ENCODE assay signal across 12 mouse cellular contexts in genomic region chr3:40694438-40694837, GRCm38 (mm10). TPM values are rescaled to one million over a fixed set of nuclear protein-coding genes. Genes with fewer than 3 reads are reported as not detected.
A peak's percentile ranks its signal among the peaks of the same experiment; 100 is the strongest.
DNase-seq lines count a peak whose midpoint lies in the region; ATAC-seq and TF ChIP-seq lines count a peak whose summit lies in the region.
"Had no signal": no experiment of that assay in that cellular context is flagged by ENCODE, and none has a peak within 500 bp of the region (broad histone marks: within the 10 kb centered on the region; RNA-seq: fewer than 3 reads in every experiment).

No protein-coding gene starts in this region.

- no peak for ATAC-seq in kidney, embryonic 15.5 days (replicated peaks; ENCODE audit: low FRiP score)
- ATAC-seq in liver, postnatal 0 days, result peak; percentile 44; the same call in 1 of the 2 replicates
- ATAC-seq: activated CD4-positive, CD25-positive, alpha-beta regulatory T cell, adult 4 months had no signal

- TF ChIP-seq CTCF in liver, postnatal 0 days (IDR thresholded peaks at IDR 0.05; ENCODE audit: low read depth), result no peak
- TF ChIP-seq CTCF in cerebellum, adult 2 months (IDR thresholded peaks at IDR 0.05; ENCODE audit: borderline replicate concordance, insufficient read depth, low read depth, low read length), result no peak

- H3K27ac ChIP-seq in kidney, embryonic 15.5 days, result no peak overlapping the region
- no peak overlapping the region for H3K27ac ChIP-seq in liver, postnatal 0 days (ENCODE audit: low read depth)
- H3K27ac ChIP-seq in cerebellum, adult 2 months (ENCODE audit: insufficient read depth, low read length), result no peak overlapping the region
- H3K27ac ChIP-seq: embryonic facial prominence, embryonic 12.5 days; hindbrain, embryonic 15.5 days had no signal

- DNase-seq in adrenal gland, postnatal 14 days, result peak; percentile 38
- DNase-seq in adrenal gland, adult 18-20 months (ENCODE audit: low spot score in 2 of 2), result no peak
- DNase-seq in kidney, postnatal 14 days, result peak; percentile 38
- peak; percentile 15 for DNase-seq in brain, adult 2 months (ENCODE audit: low read depth, low spot score)
- DNase-seq in liver, postnatal 0 days, result peak; percentile 48
- no peak for DNase-seq in cerebellum, adult 2 months
- DNase-seq in cerebellum, postnatal 4 days (ENCODE audit: low spot score in 2 of 2), result no peak
- DNase-seq: thymus, postnatal 25 days had no signal

- H3K4me1 ChIP-seq in kidney, embryonic 15.5 days, result no peaks in the 10 kb centered on the region
- peaks cover 6% of the 10 kb centered on the region for H3K4me1 ChIP-seq in liver, postnatal 0 days (ENCODE audit: insufficient read depth)
- peaks cover 11% of the 10 kb centered on the region for H3K4me1 ChIP-seq in cerebellum, adult 2 months (ENCODE audit: control insufficient read depth, insufficient read depth, low read length)
- H3K4me1 ChIP-seq: embryonic facial prominence, embryonic 12.5 days; hindbrain, embryonic 15.5 days had no signal

- no peaks in the 10 kb centered on the region for H3K27me3 ChIP-seq in kidney, embryonic 15.5 days
- H3K27me3 ChIP-seq in liver, postnatal 0 days (ENCODE audit: insufficient read depth, low read length), result no peaks in the 10 kb centered on the region
- no peaks in the 10 kb centered on the region for H3K27me3 ChIP-seq in cerebellum, adult 2 months (ENCODE audit: control insufficient read depth, insufficient read depth, low read length)
- H3K27me3 ChIP-seq: embryonic facial prominence, embryonic 12.5 days; hindbrain, embryonic 15.5 days had no signal

- no peak overlapping the region for H3K4me3 ChIP-seq in kidney, embryonic 15.5 days (replicated peaks)
- no peak overlapping the region for H3K4me3 ChIP-seq in liver, postnatal 0 days (ENCODE audit: low read depth, low read length)
- H3K4me3 ChIP-seq in cerebellum, adult 2 months (replicated peaks; ENCODE audit: insufficient read depth, low read depth, low read length), result no peak overlapping the region
- H3K4me3 ChIP-seq: embryonic facial prominence, embryonic 12.5 days; hindbrain, embryonic 15.5 days had no signal

- 57% methylated on average over 2 of the region's 2 CpGs for WGBS in kidney, embryonic 15.5 days
- WGBS in liver, postnatal 0 days (ENCODE audit: insufficient replicate concordance), result 25% methylated on average over 2 of the region's 2 CpGs
- WGBS in cerebellum, adult 2 months, result 55% methylated on average over 2 of the region's 2 CpGs

- TF ChIP-seq EP300 in liver, postnatal 0 days (IDR thresholded peaks at IDR 0.05; ENCODE audit: low read depth), result peak; percentile 39; the same call in 1 of the 2 replicates

- H3K36me3 ChIP-seq in kidney, embryonic 15.5 days, result peaks cover 16% of the 10 kb centered on the region; the same call in 1 of the 2 replicates
- H3K36me3 ChIP-seq in liver, postnatal 0 days (replicated peaks; ENCODE audit: insufficient read depth, low read length), result no peaks in the 10 kb centered on the region

- no peak overlapping the region for H3K9ac ChIP-seq in kidney, embryonic 15.5 days
- H3K9ac ChIP-seq in liver, postnatal 0 days (replicated peaks), result no peak overlapping the region
- H3K9ac ChIP-seq: embryonic facial prominence, embryonic 12.5 days; hindbrain, embryonic 15.5 days had no signal

- no peak overlapping the region for H3K4me2 ChIP-seq in kidney, embryonic 15.5 days
- no peak overlapping the region for H3K4me2 ChIP-seq in liver, postnatal 0 days (ENCODE audit: low read depth, low read length)
- H3K4me2 ChIP-seq: embryonic facial prominence, embryonic 12.5 days; hindbrain, embryonic 15.5 days had no signal

- no peak for TF ChIP-seq POLR2A in cerebellum, adult 2 months (IDR thresholded peaks at IDR 0.05; ENCODE audit: borderline replicate concordance, insufficient read depth, low read length)

- no peaks in the 10 kb centered on the region for H3K9me3 ChIP-seq in kidney, embryonic 15.5 days (replicated peaks)
- no peaks in the 10 kb centered on the region for H3K9me3 ChIP-seq in liver, postnatal 0 days (ENCODE audit: low read length)
- H3K9me3 ChIP-seq: embryonic facial prominence, embryonic 12.5 days; hindbrain, embryonic 15.5 days had no signal

RNA-seq across cellular contexts. Expression of gene Slc25a31, which starts 14.2 kb away (rescaled TPM):
- not detected in 2 replicates for total RNA-seq in adrenal gland, postnatal 14 days (2021)
- total RNA-seq in adrenal gland, adult 18-20 months (2021), result not detected
- polyA plus RNA-seq in kidney, embryonic 15.5 days (2015; fragmentation: Nextera tagmentation; extraction: Ambion mirVana), result 0.10 and 0.12 TPM in 2 replicates
- polyA plus RNA-seq in liver, postnatal 0 days (2015; fragmentation: Nextera tagmentation; extraction: Ambion mirVana), result 0.05 and 0.06 TPM in 2 replicates
- 0.15 TPM in 1 of 2 replicates, not detected in the other for polyA plus RNA-seq in cerebellum, adult 2 months (2012; rRNA removed)
- polyA plus RNA-seq: activated CD4-positive, CD25-positive, alpha-beta regulatory T cell, adult 4 months had no signal

RNA-seq across cellular contexts. Expression of gene Hspa4l, which starts 49.9 kb away (rescaled TPM):
- total RNA-seq in adrenal gland, postnatal 14 days (2021), result 30.4 and 36.2 TPM in 2 replicates
- 100 to 1,000 TPM; 102 to 160 TPM for total RNA-seq in adrenal gland, adult 18-20 months (2021)
- 8.1 and 10.3 TPM in 2 replicates for polyA plus RNA-seq in kidney, embryonic 15.5 days (2015; fragmentation: Nextera tagmentation; extraction: Ambion mirVana)
- 7.8 and 11.7 TPM in 2 replicates for polyA plus RNA-seq in liver, postnatal 0 days (2015; fragmentation: Nextera tagmentation; extraction: Ambion mirVana)
- polyA plus RNA-seq in cerebellum, adult 2 months (2012; rRNA removed), result 70.7 and 71.3 TPM in 2 replicates

Comparison
In these comparisons a context has a peak if more than half of its experiments do, and no peak if none do; other contexts are left out.
1. DNase-seq: peak in adrenal gland, postnatal 14 days (single experiment), kidney, postnatal 14 days (single experiment), brain, adult 2 months (single experiment) and liver, postnatal 0 days (single experiment); none in adrenal gland, adult 18-20 months (0 of 2), cerebellum, adult 2 months (0 of 2) and cerebellum, postnatal 4 days (0 of 2).